Mouse (Mus musculus) megakaryocyte progenitor cell, adult 5-6 weeks (primary cell): ENCODE results near the gene Sdk1. TPM values are rescaled to one million over a fixed set of nuclear protein-coding genes. Genes with fewer than 3 reads are reported as not detected.

Experiments
- ATAC-seq: replicated peaks from 2 replicates; pipeline ENCODE4 v1.8.0; 2016; ENCODE audit warnings: mild to moderate bottlenecking, moderate TSS enrichment, inconsistent platforms; ENCODE audit not compliant: poor library complexity
- total RNA-seq, 2 experiments: library from RNA; stranded (forward) in 1 of 2; stranded (reverse) in 1 of 2; fragments of 157-497, 149-512 nt in 1 of 2; fragments of 200-1000 nt in 1 of 2; gene quantifications; 2 replicates each; pipeline versions ENCODE4 v1.2.3 to v1.2.4; 2015 to 2017

Gene Sdk1
- total RNA-seq, 2 experiments from 2014 or later: not detected

DNA sequence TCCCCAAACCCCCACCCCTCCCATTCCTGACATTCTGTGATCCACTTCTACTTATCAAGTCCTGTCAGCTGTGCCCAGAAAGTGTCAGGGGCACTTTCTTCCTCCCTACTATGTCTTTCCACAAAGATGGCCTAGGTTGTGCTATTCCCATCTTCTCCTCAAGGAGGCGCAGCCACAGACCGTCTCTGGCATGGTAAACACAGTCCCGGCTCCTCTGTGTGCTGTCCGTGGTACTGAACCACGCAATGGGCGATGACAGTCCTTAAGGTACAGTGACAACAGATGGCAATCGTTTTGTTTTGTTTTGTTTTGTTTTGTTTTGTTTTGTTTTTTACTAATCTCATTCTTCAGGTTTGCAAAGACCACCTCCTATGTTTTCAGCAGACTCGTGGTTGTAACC lies 743.7 kb downstream of the Sdk1 start:
- ATAC-seq: peak; percentile 99

GRCm38 (mm10) chr5:141985551-141985950 lies 744.3 kb downstream of the Sdk1 start:
- no peak for ATAC-seq

DNA sequence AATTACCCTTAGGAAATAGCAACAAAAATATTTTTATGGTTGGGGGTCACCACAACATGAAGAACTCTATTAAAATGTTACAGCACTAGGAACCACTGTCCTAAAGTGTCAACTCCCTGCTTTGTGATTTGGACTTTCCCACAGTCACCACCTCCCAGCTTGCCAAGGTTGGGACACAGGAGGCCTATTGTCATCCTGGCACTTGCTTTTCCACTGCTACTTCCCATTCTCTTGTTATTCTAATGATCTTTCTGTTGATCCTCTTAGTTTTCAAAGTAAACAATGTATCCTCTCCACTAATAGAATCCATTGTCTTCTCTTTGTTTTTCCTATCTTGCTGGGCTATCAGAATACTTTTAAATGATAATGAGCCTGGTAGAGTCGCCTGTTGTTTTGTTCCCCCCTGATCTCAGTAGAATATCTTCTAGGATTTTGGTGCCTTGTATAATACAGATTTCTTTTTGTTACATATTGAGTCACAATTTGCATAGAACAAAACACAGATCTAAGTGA lies 746.1 kb downstream of the Sdk1 start:
- no peak for ATAC-seq

DNA sequence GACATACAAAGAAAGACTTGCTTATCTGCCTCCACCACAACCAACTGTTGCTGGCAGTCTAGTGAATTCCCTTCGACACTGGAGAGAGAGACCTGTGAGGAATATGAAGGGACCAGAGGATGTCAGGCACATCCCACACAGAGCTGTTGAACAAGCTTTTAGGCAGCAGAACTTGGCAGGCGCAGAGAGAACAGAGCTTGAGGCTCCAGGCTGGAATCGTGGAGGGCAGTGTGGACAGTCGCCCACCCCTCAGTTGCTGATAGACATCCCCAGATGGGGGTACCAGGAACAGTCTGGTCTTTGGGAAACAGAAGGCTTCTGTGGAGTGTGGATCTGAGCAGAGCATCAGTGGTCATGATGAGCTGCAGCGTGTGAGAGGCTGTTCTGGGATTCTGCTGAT lies 747.4 kb downstream of the Sdk1 start:
- no peak for ATAC-seq

DNA sequence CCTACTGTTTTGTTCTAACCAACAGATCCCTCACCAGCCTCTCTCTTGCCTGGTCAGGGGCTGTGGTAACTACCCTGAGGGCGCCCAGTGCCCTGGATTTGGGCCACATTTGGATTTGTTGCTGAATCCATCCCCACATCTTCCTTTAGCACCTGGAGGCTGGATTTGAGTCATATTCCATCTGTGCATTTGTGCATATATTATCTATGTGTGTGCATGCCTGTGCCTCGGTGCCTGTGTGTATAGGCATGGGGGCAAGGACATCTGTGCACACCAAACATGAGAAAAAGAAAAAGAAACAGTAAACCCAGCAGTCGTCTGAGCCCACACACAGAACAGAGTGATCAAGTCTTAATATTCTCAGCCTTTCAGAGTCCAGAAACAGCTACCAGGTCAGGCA lies 752.9 kb downstream of the Sdk1 start:
- ATAC-seq: no peak

DNA sequence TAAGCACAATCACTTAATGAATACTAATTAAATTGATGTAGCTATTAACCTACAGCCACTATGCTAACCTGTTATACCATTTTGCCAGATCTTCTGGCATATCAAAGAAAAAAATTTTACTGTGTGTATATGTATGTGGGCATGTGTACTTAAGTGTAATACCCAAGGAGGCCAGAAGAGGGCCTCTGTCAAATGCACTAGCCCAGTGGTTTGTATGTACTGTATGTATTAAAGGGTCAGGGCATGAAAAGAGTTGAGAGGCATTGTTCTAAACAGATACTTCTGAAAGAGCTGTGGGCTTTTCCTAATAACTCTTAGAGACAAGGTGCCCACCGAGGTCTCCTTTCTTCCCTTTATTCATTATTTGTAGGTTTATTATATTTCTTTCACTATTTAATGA lies 759.0 kb downstream of the Sdk1 start:
- ATAC-seq: no peak

- ATAC-seq: no peak
Observed at GRCm38 (mm10) chr5:142001131-142001530, 759.8 kb downstream of the Sdk1 start.

- no peak for ATAC-seq
Observed at GRCm38 (mm10) chr5:142001973-142002372, 760.7 kb downstream of the Sdk1 start.

GRCm38 (mm10) chr5:142010189-142010588 lies 768.9 kb downstream of the Sdk1 start:
- ATAC-seq: no peak

DNA sequence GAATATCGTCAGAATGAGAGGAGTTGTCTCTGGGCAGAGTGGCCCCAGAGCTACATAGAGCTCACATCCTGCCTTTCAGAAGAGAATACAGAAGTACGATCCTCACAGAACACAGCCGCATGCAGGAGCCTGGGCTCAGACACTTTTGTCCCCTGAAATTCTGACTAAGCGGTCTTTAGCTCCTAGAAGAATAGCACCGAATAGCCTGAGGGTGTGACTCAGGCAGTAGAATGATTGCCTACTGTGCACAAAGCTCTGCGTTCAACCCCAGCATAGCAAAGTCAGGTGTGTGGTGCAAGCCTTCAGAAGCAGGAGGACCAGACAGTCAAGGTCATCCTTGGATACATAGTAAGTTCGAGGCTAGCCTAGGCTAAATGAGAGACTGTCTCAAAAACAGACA lies 775.7 kb downstream of the Sdk1 start:
- no peak for ATAC-seq

DNA sequence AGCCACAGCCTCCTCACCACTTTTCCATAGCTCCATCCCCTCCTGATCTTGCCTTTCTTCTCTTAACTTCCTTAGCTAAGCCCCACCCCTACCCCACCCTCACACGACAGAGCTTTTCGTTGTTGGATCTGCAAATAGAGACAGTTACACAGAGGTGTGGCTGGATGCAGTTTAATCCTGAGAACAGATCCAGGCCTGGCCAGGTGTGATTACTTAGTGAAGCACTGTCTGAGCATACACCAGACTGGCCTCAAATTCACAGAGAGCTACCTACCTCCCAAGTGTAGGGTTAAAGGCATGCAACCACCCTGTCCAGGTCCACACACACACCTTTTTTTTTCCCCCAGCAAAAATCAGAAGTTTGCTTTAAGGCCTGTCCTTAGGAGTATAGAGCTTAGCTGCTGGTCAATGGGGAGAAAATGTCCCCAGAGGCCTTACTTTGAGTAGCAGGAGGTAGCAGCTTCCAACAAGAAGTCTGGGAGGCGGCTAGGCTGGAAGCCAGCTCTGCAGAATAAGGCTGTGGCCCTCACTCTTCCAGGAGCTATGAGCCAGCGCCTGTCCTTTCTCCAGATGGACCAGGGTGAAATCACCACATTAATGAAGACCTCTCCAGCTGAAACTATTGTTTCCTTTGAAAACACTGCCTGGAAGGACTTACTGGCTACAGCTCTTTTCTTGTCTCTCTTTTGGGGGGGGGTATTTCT lies 781.7 kb downstream of the Sdk1 start:
- ATAC-seq: no peak

DNA sequence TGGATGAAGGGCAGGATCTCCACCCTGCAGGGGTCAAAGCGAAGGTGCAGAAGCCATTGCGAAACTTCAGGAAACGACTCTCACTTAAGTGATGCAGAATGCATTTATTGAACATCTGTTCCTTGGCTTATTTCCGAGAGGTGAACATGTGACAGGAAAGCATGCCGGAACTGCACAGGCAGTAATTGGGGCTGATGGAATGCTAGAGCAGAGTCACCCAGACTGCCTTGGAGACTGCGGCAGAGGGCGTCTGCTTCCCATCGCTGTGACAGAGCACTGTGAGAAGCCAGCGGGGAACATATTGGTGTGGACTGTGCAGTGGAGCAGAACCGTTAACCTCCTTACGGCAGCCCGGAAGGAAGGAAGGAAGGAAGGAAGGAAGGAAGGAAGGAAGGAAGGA lies 783.2 kb downstream of the Sdk1 start:
- ATAC-seq: no peak

DNA sequence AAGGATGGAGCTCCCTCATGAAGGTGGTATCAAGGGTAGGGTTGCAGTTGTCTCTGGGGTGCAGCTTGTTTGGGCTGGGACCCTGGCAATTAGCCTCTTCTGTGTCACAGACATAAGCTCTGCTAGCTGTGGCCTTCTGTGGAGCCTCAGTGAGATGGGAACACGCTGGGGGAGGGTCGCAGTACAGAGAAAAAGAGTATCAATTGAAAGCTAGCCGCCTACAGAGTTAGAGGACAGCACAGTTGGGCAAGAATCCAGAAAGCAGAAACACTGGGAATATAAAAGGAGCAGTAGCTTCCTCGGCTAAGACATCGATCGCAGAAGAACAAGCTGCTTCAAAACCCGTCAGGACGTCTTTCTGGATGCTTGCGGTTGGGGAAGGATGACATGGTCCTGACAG lies 795.2 kb downstream of the Sdk1 start:
- no peak for ATAC-seq

DNA sequence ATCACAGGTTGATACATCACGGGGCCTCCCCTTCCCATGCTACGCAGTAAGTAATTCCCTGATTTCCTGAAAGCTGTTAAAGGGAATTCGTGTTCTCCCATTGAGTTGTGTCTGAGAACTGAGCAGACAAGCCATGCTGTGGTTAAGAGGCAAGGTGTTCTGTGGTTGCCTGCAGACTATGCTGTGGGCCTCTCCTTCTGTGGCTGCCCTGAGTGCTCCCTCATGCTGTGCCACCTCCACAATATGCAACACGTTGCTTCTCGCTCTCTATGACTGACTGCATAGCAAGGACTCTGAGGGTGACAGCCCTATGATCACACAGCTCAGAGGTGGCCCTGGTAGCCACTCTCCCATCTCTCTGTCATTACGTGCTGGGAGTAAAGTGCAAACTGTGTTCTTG lies 797.9 kb downstream of the Sdk1 start:
- no peak for ATAC-seq

DNA sequence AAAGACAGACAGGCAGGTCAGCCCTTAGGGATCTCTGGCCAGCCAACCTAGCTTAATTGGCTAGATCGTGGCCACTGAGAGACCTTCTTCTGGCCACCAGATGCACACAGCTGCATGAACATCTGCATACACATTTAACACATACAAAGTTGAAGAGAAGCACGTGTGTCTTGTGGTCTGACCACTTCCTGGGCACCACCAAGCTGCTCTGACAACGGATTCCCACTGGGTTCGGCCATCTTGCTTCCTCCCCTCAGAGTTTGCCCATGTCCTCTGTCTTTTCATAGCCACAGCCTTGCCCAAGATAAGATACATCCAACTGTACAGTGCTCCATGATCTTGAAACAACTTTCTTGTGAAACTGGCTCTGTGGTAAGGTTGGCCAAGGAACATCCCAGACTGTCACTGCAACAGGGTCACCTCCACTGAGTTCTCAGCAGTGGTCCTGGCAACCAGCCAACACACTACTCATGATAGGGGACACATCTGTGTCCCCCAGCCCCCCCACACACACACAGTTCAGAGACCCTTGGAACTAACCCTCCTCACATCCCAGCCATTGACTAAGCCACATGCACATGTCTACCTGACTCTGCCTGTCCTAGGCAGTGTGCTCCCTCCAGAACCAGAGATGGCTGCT lies 798.7 kb downstream of the Sdk1 start:
- ATAC-seq: peak; percentile 85

- ATAC-seq: no peak
Observed at GRCm38 (mm10) chr5:142041226-142041802, 800.0 kb downstream of the Sdk1 start.

DNA sequence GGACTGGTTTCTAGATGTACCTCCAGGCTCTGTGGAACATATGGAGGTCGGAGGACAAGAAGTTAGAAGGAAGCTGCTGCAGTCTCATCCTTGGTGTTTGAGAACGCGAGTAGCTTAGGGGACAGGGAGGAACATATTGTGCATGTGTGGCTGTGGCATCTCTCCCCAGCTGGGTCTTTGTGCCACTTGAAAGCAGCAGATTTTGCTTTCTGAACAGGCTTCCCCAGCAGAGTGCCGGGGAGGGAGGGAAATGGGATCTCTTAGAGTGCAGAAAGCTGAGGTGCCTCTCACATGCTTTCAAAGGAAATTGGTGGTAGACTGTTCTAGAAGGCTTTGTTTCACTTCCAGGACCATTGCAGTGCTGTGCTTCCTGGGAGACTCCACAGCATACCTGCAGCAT lies 820.5 kb downstream of the Sdk1 start:
- no peak for ATAC-seq

DNA sequence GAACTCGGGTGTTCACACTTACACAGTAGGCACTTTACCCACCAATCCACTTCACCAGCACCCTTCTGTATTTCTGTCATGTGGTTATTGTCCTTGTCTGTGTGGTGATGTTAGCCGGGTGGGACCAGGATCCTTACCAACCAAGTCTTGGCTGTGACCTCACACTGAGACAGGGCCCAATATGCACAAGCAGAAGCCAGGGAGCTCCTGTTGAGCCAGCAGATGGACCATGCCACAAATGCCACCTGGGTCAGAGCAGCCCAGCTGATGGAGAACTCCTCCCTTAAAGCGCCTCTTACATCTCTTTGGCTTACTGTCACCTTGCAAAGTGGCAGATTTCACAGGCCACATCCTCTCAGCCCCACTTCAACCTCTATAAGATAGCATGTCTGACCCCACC lies 830.0 kb downstream of the Sdk1 start:
- ATAC-seq: no peak

- no peak for ATAC-seq
Observed at GRCm38 (mm10) chr5:142073901-142074300, 832.6 kb downstream of the Sdk1 start.

DNA sequence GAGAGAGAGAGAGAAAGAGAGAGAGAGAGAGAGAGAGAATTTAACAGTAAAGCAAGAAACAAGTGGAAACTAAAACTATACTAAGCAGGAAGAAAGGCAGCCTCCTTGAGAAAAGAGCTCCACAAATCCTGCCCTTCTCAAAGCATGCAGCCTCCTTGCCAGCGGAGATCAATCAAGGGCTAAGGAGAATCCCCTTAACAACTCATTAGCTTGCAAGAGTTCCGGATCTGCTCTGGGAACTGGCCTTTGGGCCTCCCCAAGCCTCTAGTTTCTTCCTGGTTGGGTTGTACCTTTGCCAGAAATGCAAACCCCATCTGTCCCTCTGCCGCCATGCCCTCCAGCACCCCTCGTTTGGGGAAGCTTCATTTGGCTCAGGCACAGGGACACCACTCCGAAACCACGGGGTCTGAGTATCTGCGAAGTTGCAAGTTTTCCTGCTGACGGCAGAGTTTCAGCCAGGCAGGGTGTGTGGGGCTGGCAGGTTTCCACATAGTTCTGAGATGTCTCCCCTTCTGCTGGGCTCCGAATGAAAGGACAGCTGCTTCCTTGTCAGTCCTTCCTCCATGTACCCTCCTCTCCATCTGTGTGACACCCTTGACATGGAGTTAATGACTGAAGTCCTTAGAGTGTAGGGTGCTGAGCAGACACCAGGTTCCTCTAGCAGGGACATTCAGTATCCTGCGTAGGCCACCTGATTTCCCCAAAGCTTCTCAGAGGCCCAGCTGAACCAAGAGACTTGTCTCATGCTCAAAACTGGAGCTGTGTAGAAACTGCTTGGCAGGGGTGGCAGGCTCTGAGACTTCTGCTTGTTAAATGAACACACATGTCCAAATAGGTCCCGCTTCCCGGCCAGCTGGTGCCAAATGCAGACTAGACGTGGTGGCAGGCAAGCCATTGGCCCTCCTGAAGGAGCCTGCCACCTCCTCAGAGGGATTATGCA lies 833.5 kb downstream of the Sdk1 start:
- ATAC-seq: no peak

DNA sequence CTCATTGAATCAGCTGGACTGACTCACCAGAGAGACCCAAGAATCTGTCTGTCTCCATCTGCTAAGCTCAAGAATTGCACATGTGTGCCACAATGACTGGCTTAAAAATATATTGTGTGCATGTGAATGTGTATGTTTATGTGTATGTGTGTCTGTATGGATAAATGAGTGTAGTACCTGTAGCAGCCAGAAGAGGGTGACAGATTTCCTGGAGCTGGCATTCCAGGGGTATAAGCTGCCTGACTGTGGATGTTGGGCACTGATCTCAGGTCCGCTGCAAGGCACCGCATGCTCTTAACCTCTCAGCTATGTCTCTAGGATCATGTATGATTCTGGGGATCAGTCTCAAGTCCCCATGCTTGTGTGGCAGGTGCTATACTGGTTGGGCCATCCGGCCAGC lies 839.4 kb downstream of the Sdk1 start:
- ATAC-seq: no peak
